Mouse (Mus musculus): ENCODE data around the gene Susd2.

Susd2 gene

DNA sequence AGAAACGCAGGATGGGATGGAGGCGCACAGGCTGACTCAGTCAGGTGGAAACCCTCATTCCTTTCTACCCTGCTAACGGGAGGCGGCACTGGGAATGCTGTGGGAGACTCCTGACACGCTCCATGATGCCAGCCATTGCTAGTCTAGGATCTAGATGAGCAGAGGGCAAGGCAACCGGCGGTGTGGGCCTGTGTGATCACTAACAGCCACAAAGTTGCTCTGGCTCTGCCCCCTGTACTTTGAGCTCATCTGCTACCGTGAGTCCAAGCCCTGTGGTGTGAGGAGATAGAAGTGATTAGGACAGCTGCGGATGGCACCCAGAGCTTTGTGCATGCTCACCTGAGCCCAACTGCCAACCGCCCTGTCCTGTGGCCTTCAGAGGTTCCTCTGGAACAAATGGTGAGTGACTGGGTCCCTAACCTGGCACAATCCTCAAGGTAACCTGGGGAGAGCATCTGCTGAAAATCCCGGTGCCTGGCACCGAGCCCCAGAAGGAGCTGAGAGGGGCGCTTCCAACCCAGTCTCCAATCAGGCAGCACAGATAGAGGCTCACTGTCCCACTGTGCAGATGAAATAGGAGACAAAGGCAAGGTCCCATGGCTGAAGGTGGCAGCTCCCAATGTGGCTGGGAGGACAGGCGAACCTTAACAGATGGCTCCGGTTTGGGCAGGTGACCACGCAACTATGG is 7.7 kb upstream of the Susd2 start:
- no peak for DNase-seq

DNA sequence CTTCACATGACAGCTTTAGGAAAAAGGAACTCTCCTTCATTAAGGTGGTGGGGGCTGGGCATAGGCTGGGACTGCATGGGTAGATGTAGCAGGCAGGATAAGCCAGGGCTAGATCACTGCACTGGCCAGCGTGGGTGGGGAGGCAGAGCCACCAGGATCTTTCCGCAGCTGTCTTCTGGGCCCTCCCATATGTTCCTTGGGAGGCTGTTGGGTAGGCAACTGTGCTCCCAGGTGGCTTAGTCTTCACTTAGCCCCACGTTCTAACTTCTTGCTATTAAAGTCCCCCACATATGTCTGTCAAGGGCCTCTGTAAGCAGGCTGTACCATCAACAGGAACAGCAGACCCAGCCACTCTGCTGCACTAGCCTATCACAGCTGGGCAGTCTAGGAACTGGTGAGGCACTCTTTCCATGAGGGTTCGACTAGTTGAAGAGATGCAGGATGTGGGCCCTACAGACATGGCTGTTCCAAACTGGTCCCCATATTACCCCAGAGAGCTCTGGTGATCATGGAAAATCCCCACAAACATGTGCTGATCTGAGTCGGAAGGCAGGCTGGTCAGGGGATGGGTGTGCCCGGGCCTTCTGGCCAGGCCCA is 6.6 kb upstream of the Susd2 start:
- DNase-seq: no peak

DNA sequence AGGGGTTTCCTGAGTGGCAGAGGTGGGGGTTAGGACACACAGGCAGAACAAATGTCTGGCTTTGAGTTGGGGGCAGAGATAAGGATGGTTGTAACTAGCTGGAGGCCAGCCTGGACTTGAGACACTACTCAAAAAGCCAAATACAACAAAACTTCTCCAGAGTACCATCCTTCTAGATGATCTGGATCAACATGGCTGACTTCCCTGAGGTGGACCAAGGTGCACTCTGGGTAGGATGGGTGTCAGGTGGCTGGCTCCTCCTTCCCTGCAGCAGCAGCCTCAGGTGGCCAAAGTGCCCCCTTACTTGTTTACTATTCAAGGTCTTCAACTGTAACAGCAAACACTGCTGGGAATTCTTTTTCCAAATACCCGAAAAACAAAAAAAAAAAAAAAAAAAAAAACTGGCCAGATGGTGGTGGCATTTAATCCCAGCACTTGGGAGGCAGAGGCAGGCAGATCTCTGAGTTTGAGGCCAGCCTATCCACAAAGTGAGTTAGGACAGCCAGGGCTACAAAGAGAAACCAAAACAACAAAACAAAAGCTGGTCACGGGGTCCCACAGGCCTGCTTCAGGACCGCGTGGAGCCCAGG is 5.7 kb upstream of the Susd2 start:
- DNase-seq: no peak

DNA sequence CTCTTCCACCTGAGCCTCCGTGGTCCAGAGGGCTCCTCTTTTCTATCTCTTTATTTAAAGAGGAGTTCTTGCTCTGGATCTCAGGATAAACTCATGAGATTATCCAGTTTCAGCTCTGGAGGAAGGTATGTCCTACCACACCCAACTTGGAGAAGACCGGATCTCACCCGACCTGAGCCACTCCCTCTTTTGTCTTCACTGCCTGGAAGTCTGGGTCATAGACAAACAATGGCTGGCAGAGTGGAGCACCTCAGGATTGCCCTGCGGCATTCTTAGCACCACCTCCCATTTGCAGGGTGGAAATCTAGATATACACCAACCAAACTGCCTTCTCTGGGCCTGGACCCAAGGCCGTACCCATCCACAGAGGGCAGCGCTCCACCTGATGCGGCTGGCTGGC is 5.2 kb upstream of the Susd2 start:
- DNase-seq: no peak

DNA sequence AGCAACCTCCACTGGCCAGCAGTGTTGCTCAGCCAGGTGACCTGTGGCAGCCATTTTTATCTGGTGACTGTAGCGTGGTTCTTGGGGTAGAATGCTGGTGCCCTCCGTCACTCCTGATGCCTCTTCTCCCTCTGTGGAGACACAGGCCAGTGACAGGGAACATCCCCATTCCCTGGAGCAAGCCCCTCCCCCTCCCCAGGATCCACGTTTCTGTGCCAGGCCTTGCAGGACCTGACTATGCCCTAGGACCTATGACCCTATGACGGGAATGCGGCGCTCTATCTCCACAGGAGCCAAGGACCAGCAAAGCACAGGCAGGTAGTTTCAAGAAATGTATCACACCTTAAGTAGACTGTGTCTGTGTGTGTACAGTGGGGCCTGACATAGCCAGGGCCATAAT is 4.3 kb upstream of the Susd2 start:
- no peak for DNase-seq

DNA sequence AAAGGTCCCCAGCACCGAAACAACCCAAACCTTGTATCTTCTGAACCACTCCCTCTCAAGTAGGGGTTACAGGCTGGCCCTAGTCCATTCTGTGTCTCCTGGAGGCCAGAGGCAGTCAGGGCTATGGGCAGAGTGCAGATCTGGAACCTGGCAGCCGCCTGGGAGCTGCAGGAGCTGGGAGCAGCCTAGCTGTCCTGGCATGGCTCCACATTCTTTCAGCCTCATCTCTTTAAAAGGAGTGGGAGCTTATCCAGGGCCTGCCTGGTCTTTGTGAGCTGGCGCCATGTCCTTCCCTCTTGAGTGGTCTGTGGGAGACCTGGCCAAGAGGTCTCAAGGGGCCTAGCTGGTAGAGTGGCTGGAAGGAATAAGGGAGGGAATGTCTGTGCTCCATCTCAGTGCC is 3.6 kb upstream of the Susd2 start:
- DNase-seq: no peak

DNA sequence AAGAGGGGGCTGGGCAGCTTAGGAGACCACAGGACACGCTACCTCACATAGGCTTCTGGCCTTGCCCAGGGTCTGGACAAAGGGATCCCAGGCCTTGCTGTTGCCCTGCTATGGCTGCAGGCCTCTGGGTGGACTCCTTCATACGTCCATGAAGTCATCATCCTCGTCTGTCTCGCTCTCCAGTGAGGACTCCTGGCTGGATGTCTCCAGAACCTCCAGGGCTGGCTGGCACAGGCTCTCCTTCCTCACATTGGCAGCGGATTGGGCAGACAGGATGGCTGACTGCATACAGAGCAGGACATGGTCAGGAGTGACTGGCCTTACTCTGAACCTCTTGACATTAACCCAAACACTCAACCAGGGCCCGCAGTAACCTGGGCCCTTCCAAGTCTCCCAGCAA is 2.6 kb upstream of the Susd2 start:
- no peak for DNase-seq

DNA sequence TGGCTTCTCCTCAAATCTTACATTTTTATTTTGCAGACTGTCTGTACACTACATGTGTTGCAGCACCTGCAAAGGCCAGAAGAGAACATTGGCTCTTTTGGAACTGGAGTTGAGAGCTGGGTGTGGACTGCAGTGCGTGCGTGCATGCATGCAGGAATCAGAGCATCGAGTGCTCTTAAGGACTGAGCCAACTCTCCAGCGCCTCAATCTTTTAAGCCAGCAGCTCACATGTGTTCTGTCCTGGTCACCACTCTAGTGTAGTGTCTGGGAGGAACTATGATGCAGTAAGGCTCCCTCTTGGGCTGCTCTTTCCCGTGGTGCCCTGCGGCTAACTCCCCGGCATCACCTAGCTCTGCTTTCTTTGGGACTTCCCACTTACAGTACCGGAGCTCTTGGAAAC is 1.8 kb upstream of the Susd2 start:
- no peak for DNase-seq

DNA sequence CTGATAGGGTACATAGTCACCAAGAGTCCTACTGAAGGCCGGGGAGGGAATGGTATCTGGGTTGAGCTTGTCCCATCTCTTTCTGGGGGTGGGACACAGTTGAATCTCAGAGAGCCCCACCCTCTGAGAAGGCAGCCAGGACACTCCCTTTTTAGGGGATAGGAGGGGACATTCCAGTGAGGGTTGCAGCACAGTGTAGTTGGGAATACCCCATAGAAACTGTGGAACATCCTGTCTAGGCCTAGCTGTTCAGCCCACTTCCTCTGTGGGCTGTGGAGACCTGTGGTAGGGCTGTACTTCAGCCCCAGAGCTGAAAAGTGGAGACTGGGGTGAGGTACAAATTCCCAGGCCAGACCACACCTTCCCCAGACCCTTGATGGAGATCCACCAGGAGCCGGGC is 917 bp downstream of the Susd2 start:
- no peak for DNase-seq

DNA sequence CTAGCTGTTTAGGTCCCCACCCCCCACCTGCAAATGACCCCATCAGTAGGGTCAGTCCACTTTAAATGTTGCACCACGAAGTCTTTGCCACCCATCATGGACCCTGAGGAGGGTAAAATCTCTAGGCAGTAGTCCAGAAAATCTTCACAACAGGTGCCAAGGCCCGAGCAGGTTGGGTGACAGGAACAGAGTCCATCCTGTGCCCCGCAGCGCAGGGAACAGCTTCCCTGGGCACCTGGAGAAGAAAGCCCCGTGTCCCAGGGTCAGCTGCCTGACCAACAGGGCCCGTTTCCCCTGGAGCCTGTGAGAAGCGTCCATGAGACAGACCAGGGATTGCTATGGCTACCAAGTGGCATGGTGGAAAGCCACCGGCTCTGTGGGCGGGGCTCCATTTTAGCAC is 1.4 kb downstream of the Susd2 start:
- DNase-seq: no peak

DNA sequence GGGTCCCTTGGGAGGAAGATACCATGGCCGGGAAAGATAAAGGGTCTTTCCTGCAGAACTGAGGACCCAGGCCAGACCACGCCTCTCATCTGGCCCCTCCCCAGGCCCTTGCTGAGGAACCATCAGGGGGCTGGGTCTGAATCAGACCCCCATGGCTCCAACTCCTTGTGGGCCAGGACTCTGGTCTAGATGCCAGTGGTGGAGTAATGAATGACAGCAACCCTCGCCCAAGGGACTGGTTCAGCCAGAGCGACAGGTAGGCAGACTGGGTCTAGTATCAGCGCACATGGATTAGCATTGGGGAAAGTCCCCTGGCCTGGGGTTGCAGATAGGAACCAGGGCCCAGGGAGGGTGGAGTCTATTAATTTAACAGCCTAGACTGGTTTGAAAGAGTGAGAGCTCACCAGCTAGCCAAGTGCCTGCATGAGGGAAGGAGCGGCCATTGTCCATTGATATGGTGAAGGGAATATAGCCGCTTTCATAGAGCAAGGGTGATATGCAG is 2.0 kb downstream of the Susd2 start:
- no peak for DNase-seq

DNA sequence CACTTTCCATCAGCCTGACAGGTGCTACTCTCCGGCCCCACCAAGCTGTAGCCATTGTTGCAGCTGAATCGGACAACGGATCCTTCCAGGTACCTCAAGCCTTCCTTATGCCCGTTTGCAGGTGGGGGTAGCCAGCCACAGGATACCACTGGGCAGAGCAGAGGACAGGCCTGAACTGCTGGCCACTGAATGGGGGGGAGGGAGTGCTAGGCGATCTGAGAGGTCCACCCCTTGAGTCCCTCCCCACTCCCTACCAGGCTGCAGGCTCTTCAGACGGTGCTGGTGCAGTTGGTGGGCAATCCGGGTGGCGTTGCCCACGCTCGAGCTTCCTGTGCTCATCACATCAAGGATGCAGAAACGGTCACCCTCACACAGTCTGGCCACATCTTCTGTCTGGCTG is 6.1 kb downstream of the Susd2 start:
- DNase-seq: no peak

DNA sequence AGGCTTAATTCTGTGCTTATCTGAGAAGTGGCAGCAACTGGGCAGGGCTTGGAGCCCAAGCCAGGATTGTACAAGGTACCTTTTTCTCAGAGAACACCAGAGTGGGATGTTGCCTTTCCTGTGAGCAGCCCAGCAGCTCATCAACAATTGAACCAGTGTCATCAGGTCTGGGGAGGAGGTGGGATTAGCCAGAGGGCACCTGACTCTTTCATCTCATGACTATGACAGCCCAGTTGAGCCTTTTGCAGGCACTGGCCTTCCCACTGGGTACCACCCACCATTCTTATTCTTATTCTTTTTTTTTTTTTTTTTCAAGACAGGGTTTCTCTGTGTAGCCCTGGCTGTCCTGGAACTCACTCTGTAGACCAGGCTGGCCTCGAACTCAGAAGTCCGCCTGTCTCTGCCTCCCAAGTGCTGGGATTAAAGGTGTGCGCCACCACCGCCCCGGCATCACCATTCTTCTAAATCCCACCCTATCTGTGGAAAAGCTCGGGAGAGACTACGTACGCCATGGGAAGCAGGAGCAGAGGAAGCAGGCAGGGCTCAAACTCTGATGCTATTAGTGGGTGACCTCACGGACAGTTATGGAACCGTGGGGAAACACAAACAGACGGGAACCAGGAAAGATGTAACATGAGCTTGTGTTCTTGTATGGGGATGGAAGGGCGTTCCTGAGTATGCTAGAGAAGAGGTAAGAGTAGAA is 7.6 kb downstream of the Susd2 start:
- DNase-seq: no peak

DNA sequence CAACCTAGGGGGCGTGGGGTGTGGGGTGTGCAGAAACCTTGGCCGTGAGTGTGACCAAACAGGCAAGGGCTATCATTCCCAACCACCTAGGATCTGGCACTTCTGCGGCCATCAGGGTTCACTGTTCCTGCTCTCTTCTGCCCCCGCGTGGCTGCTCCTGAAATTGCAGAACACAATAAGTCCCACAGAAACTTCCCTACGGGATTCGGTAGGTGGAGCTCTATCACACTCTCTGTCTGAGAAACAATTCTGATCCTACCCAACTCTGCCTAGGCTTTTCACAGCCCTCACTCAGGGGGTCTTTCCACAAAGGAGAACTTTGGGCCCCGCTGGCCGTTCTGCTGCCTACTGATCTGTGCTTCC is 8.1 kb downstream of the Susd2 start:
- DNase-seq: peak; percentile 76

DNA sequence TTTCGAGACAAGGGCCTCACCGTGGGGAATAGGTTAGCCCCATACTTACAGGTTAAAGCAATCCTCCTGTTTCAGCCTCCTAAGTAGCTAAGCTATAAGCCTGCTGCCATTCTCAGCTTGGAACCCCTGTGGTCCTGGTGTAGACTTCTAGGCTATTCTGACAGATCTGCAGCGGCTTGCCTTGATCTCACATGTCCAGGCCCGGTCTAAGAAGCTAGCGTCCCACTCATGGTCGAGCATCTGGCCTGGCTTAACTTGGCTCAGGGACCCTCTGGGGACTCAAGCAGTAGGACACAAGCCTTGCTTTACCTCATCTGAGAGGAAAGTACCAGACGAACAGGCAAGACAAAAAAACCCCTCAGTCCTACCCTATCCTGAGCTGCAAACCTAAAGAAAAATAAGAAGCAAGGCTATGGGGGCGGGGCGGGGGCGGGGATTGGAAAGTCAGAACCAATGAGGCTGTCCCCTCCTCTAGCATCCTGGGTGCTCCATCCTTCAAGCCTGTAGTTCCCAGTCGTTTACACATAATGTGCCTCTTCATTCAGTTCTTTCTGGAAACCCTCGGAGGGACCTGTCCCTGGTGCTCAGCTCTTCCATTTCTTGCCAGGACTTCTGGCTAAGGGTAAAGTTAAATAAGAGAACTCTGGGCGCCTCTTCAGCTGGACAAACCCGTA is 8.7 kb downstream of the Susd2 start:
- no peak for DNase-seq

DNA sequence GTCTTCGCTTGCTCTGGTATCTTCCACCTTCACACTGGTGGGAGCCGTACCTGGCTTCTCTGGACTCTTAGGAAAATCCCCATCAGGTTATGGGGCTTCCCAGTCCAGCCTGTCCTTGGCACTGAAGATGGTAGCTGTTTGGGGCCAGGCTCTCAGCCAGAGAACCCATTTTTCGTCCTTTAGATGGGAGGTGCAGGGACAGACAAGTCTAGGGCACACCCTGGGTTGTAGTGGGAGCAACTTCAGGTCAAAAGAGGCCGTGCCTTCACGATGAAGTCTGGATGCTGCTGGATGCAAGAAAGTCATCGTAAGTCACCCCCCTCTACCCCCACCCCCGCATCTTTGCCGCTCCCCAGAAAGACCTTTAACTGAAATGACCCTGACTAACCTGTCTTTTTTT is 9.2 kb downstream of the Susd2 start:
- DNase-seq: no peak

DNA sequence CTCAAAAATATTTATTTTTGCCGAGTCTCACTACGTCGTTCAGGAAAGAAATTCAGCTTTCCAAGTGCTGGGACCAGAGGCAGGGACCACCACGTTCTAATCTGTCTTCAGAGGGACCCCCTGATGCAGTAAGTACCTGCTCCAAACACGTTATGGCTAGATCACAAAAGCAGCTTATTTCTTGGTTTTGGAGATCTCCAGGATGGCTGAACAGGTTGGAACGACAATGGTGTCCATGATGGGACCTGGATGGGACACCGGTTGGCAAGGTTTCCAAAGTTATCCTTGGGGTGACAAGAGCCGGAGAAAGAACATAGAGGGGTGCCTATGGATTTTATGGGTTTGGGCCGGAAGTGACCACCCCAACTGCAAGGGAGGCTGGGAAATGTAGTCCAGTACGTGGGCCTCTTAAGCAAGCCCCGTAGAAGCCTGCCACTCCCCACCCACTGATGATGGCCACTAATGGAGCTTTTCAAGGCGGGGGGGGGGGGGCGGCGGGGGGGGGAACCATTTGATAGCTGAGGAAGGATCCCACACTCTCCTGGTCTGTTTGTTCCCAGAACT is 10.2 kb downstream of the Susd2 start:
- no peak for DNase-seq

DNA sequence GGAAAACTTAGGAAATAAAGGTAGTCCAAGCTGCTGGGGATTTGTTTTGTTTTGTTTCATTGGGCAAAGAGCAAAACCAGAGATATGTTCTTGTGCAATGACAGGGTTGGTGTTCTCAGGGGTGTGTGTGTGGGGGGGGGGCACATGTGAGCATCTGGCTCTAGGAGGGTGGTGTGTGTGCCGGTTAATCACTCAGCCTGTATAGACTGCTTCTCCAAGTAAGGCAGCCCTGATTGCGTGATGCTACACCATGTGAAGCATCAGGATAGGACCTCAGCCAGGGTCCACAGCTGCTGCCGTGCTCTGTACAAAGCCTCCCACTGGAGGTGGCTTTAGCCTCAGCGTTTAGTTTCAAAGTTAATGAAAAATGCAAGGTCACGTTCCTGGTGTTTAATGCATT is 10.8 kb downstream of the Susd2 start:
- DNase-seq: no peak

DNA sequence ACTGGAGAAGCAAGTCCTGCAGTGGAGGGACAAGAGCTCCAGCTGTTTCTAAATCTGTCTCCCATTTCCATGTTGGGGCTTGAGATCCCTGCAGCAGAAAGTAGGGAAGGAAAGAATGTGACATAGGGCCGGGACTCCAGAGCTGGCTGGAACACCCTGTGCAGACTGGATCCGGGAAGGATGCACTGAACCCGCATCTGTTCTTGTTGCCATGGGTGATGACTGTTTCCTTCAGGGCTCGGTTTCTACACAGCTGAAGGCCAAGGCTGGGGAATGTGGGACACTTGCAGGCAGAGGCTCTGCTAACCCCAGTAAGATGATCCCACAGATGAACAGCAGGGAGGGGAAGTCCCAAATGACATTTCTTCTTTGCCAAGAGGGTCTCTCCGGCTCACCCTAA is 11.2 kb downstream of the Susd2 start:
- DNase-seq: peak; percentile 39

DNA sequence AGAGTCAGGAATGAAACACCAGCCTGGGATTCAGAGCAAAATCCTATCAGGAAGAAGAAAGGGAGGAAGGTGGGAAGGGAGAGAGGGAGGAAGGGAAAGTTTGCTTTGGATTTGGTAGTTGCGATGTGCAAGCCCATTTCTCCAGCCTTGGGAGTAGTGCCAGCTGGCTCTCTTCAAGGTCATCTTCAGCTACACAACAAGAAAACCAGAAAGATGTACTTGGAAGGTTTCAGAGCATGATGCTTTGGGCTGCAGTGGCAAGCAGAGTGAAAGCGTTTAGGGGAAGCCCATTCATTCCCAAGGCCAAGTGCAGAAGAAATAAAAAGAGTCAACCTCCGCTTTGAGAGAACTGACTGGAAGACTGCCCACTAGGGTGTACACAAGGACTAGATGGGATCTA is 16.3 kb downstream of the Susd2 start:
- DNase-seq: no peak

DNA sequence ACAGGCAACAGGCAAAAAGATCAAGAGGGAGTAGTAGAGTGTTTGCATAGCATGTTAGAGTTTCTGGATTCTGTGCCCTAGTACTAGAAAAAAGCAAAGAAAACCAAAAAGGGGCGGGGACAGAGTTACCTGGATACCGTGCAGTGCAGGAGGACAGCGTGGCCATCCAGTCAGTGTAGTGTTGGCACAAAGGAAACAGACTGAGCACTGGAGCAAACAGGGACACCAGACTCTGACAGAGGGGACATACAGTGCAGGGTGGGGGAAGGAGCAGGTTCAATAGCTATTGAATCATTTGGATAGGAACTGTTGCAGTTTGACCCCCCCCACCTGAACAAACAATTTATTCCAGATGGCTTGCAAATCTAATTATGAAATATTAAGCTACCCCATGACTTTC is 16.8 kb downstream of the Susd2 start:
- DNase-seq: no peak

DNA sequence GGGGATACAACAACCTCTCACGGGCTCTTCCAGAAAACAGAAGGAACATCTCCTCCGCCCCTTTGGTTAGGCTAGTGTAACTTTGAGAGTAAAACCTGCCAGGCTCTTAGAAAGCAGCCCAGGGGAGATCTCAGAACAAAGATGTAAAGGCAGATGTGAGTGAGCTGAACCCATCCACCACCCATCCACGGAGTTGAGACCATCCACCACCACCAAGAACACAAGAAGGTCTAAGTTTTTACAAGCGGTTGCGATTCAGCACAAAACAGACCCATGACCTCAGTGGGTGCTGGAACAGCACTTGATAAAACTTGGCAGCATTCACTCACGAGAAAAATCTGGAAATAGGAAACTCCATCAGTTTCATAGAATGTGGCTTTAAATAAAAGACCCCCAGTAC is 17.9 kb downstream of the Susd2 start:
- DNase-seq: no peak

DNA sequence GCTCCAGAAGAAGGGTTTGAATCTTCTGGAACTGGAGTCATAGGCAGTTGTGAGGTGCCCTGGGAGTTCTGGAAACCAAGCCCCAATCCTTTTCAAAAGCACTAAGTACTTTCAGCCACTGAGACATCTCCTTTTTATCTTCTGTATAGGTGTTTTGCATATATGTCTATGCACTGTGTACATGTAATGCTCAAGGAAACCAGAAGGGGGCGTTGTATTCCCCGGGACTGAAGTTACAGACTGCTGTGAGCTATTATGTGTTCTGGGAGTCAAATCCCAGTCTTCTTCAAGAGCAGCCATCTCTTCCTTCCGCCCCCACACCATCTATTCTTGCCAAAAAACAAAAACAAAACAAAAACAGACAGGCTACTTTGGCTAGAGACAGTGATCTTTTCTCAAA is 23.0 kb downstream of the Susd2 start:
- no peak for DNase-seq
